Mouse (Mus musculus): ENCODE data around the gene Scgb2b17.
"Not testable (repeated sequence)": the region's sequence is repeated elsewhere in the genome, so short reads cannot be mapped to it uniquely, and the experiment has no call there.

Gene Scgb2b17

GRCm38 (mm10) chr7:33056461-33056860 lies at the start of gene Scgb2b17:
Scgb2b17 (minus strand) TSS chr7:33056561.
- DNase-seq = not testable (repeated sequence)

GRCm38 (mm10) chr7:33063149-33063548 lies 6.8 kb upstream of the Scgb2b17 start, which contains the start of gene Scgb1b17:
Scgb1b17 (plus strand) TSS chr7:33063449.
- DNase-seq = not testable (repeated sequence)

Measured in cerebellum, postnatal 25 days (tissue).